Mouse (Mus musculus) liver, adult (tissue): ENCODE measurements around the gene Gm3015.
"Not testable (repeated sequence)": the region's sequence is repeated elsewhere in the genome, so short reads cannot be mapped to it uniquely, and the experiment has no call there.

Source experiments
- GATA4 ChIP-seq: IDR thresholded peaks from 2 replicates; pipeline ENCODE4 v1.6.1; 2014; ENCODE audit warnings: mild to moderate bottlenecking, low read length; ENCODE audit not compliant: insufficient replicate concordance

Gene Gm3015

DNA sequence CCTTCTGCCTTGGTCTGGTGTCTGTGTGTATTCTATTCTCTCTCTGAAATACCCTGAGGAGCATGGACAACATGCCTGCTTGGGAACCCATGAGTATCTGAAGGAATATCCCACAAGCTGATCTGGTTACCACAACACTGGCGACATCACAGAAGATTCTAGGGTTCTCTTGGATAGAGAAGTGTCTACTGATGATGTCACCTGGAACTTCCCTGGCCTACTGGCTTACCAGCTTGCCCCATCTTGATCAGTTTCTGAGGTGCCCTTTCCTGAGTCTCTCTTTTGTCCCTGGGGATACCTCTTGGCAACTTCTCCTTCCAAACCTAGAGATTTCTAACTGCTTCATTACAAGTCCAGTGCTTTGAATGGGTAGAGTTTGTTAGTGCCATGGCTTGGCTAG, at the start of gene Gm3015:
Gene Gm3015, minus strand, starts transcription at position 101 of the 400 bp plus-strand sequence.
- not testable (repeated sequence) for TF ChIP-seq GATA4

DNA sequence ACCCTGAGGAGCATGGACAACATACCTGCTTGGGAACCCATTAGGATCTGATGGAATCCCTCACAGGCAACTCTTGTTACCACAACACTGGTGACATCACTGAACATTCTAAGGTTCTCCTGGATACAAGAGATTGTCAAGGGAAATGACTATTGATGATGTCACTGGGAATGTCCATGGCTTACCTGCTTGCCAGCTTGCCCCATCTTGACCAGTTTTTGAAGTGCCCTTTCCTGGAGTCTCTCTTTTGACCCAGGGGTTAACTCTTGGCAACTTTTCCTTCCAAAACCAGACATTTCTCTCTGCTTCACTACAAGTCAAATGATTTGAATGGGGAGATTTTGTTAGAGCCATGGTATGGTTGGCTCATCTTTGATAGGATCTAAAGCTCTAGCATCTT, 29.3 kb upstream of the Gm3015 start, which contains the start of gene Gm10377:
Gene Gm10377, minus strand, starts transcription at position 101 of the 400 bp plus-strand sequence.
- TF ChIP-seq GATA4, result not testable (repeated sequence)
